Mouse (Mus musculus): ENCODE results near the gene Gars. TPM values are rescaled to one million over a fixed set of nuclear protein-coding genes. Genes with fewer than 3 reads are reported as not detected.

The Gars gene
- polyA plus RNA-seq, 1 experiment from 2014 or later: 90.2 TPM

DNA sequence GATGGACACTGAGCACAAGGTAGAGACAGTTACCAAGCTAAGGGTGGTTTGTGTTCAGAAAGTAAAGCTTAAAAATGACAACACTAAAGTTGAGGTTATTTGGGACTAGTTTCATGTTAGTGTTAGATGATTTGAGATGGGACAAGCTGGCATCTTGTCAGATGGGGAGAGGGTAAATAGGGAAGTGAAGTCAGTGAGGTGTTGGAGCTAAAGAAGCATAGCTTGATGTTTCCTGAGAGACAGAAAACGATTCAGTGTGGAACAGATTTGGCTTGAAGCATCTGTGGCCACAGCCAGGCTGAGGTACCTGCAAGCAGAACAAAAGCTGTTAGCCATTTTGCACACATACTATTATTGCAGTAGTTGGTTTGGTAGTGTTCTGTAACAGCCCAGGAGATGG lies 7.5 kb downstream of the Gars start:
- Histone ChIP-seq H3K36me3 (ENCODE audit: control insufficient read depth, insufficient read depth) (peaks cover 11% of the 10 kb centered on the region), H3K27ac (ENCODE audit: low read length) (no peak overlapping the region), H3K9me3 (replicated peaks; ENCODE audit: control insufficient read depth, low read length) (no peaks in the 10 kb centered on the region), H3K4me2 (ENCODE audit: low read depth, low read length) (no peak overlapping the region), H3K4me3 (ENCODE audit: low read depth, low read length) (no peak overlapping the region), H3K27me3 (ENCODE audit: control insufficient read depth, insufficient read depth, low read depth, low read length) (no peaks in the 10 kb centered on the region), H3K9ac (ENCODE audit: low read depth, low read length) (no peak overlapping the region), H3K4me1 (ENCODE audit: control insufficient read depth, low read depth, low read length) (no peaks in the 10 kb centered on the region; the same call in 1 of the 2 replicates)
- WGBS (ENCODE audit: insufficient replicate concordance): 11% methylated on average over 1 of the region's 1 CpGs
- no peak for ATAC-seq (ENCODE audit: low read depth)

DNA sequence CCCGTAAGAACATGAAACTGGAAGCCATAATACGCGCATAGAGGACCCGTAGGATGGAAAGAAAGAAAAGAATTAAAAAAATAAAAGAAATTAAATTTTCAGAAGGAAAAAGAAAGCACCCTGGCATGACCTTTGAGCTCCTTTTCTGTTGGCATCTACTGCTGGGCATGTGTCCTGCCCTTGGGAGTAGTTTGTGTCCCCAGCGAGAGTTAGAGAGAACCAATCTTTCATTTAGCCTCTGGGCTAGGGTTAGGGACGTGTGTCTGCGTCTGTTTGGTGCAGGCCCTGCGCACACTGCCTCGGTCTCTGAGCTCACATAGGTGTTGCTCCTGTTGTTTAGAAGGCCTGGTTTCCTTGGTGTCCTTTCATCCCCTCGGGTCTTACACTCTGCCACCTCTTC lies 11.4 kb downstream of the Gars start:
- Histone ChIP-seq H3K27ac (ENCODE audit: low read length) (no peak overlapping the region), H3K9me3 (replicated peaks; ENCODE audit: control insufficient read depth, low read length) (no peaks in the 10 kb centered on the region), H3K4me3 (ENCODE audit: low read depth, low read length) (no peak overlapping the region), H3K4me2 (ENCODE audit: low read depth, low read length) (no peak overlapping the region), H3K27me3 (ENCODE audit: control insufficient read depth, insufficient read depth, low read depth, low read length) (no peaks in the 10 kb centered on the region), H3K4me1 (ENCODE audit: control insufficient read depth, low read depth, low read length) (no peaks in the 10 kb centered on the region), H3K36me3 (ENCODE audit: control insufficient read depth, insufficient read depth) (peaks cover 41% of the 10 kb centered on the region), H3K9ac (ENCODE audit: low read depth, low read length) (no peak overlapping the region)
- 89% methylated on average over 10 of the region's 10 CpGs for WGBS (ENCODE audit: insufficient replicate concordance)
- no peak for ATAC-seq (ENCODE audit: low read depth)

DNA sequence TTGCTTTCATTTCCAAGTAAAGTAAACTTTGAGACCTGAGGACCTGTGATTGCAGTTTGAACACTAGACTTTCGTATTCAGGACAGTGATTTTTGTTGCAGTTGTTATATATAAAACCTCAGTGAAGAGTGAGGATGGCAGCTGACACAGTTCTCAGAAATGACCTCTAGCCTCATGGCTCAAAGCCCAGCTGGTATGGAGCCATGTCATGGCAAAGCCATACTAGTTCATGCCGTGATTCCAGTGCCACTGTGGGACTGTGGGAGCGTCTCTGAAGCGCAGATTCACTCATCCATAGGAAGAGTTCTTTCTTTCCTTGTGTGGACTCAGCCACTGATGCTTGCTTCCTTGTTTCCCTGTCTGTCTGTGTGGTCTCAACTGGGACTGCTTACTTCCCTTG lies 16.7 kb downstream of the Gars start:
- Histone ChIP-seq H3K9ac (ENCODE audit: low read depth, low read length) (no peak overlapping the region), H3K4me1 (ENCODE audit: control insufficient read depth, low read depth, low read length) (no peaks in the 10 kb centered on the region), H3K27ac (ENCODE audit: low read length) (no peak overlapping the region), H3K36me3 (ENCODE audit: control insufficient read depth, insufficient read depth) (peaks cover 63% of the 10 kb centered on the region), H3K9me3 (replicated peaks; ENCODE audit: control insufficient read depth, low read length) (no peaks in the 10 kb centered on the region), H3K27me3 (ENCODE audit: control insufficient read depth, insufficient read depth, low read depth, low read length) (no peaks in the 10 kb centered on the region), H3K4me3 (ENCODE audit: low read depth, low read length) (no peak overlapping the region), H3K4me2 (ENCODE audit: low read depth, low read length) (no peak overlapping the region)
- WGBS (ENCODE audit: insufficient replicate concordance): 83% methylated on average over 4 of the region's 4 CpGs
- no peak for ATAC-seq (ENCODE audit: low read depth)

DNA sequence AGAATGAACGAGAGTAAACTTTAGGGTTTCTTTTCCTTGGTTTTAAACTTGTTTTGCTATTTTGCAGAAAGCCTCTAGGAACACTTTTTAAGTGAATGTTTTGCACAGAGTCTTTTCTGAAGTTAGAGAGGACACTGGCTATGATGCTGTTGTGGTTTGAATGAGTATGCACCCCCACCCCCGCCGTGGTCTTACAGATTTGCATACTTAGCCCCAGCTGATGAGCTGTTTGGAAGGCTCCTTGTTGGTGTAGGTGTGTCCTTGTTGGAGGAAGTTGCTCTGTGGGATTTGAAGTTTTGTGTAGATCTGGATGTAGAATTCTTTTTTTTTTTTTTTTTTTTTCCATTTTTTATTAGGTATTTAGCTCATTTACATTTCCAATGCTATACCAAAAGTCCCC lies 19.6 kb downstream of the Gars start:
- peaks cover 60% of the 10 kb centered on the region for H3K36me3 ChIP-seq (ENCODE audit: control insufficient read depth, insufficient read depth)

DNA sequence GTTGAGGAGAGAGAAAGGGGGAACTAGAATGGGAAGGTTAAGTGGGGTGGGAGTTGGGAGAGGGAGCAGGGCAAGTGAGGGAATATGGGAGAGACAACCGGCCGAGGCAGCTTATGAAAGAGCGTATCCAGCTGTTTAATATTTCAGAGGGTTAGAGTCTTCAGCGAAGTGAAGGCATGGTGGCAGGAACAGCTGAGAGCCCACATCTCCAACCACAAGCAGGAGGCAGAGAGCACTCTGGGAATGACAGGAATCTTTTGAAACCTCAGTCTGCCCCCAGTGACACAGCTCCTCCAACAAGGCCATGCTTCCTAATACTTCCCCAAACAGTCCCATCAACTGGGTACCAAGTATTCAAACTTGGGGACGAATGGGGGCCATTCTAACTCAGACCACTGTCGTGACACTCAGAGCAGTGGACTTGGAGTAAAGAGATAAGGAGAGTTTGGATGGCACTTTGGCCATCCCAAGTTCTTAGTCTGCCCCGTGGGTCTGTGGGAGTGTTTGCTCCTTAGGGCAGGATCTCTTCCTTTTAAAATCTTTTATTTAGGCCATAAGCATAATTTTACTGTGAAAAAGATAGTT lies 22.5 kb downstream of the Gars start:
- Histone ChIP-seq H3K9ac (ENCODE audit: low read depth, low read length) (no peak overlapping the region), H3K9me3 (replicated peaks; ENCODE audit: control insufficient read depth, low read length) (no peaks in the 10 kb centered on the region), H3K4me3 (ENCODE audit: low read depth, low read length) (no peak overlapping the region), H3K27ac (ENCODE audit: low read length) (no peak overlapping the region), H3K27me3 (ENCODE audit: control insufficient read depth, insufficient read depth, low read depth, low read length) (no peaks in the 10 kb centered on the region), H3K4me2 (ENCODE audit: low read depth, low read length) (no peak overlapping the region), H3K36me3 (ENCODE audit: control insufficient read depth, insufficient read depth) (peaks cover 48% of the 10 kb centered on the region), H3K4me1 (ENCODE audit: control insufficient read depth, low read depth, low read length) (peaks cover 3% of the 10 kb centered on the region; the same call in 1 of the 2 replicates)
- 85% methylated on average over 7 of the region's 7 CpGs for WGBS (ENCODE audit: insufficient replicate concordance)
- ATAC-seq (ENCODE audit: low read depth): no peak

More for the DNA sequence above, 19.6 kb downstream of the Gars start:
- Histone ChIP-seq H3K27ac (ENCODE audit: low read length) (no peak overlapping the region), H3K4me2 (ENCODE audit: low read depth, low read length) (no peak overlapping the region), H3K9me3 (replicated peaks; ENCODE audit: control insufficient read depth, low read length) (no peaks in the 10 kb centered on the region), H3K4me1 (ENCODE audit: control insufficient read depth, low read depth, low read length) (no peaks in the 10 kb centered on the region), H3K9ac (ENCODE audit: low read depth, low read length) (no peak overlapping the region), H3K27me3 (ENCODE audit: control insufficient read depth, insufficient read depth, low read depth, low read length) (no peaks in the 10 kb centered on the region), H3K4me3 (ENCODE audit: low read depth, low read length) (no peak overlapping the region)
- 79% methylated on average over 3 of the region's 3 CpGs for WGBS (ENCODE audit: insufficient replicate concordance)
- ATAC-seq (ENCODE audit: low read depth): no peak

DNA sequence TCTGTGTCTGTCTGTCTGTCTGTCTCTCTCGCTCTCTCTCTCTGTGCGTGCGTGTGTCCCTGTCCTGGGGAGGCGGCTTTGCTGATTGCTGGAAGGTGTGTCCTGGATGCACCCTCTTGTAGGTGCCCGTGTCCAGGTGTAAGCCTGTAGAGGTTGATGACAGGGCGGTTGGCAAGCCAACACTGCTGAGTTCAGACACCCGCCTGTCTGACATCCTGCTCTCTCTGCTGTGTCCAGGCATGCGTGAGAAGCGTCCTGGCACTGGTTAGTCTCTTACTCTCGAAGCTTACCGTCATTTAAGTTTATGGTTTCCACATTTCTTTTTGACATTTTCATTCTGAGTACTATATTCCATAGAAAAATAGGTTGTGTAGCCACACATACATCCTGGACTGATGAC lies 23.5 kb downstream of the Gars start:
- Histone ChIP-seq H3K36me3 (ENCODE audit: control insufficient read depth, insufficient read depth) (peaks cover 41% of the 10 kb centered on the region), H3K27me3 (ENCODE audit: control insufficient read depth, insufficient read depth, low read depth, low read length) (no peaks in the 10 kb centered on the region)
- WGBS (ENCODE audit: insufficient replicate concordance): 87% methylated on average over 11 of the region's 11 CpGs

DNA sequence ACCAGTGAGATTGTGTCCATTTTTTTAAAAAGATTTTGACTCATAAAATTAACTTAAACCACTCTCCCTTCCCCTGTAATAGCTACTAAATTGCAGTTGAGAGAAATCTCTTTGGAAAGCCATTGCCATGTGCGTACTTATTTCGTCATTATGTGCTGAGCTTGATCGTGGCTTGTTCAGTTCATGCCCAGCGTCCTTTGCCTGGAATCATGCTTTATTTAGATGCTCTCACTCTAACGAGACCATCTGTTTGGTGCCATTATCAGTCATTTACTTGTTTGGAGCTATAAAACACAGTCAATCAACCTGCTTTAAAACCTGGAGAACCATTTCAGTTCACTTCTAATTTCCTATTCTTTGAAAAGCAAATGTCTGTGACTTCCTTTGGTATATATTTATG lies 24.4 kb downstream of the Gars start:
- Histone ChIP-seq H3K4me3 (ENCODE audit: low read depth, low read length) (no peak overlapping the region), H3K9ac (ENCODE audit: low read depth, low read length) (no peak overlapping the region), H3K36me3 (ENCODE audit: control insufficient read depth, insufficient read depth) (peaks cover 35% of the 10 kb centered on the region), H3K9me3 (replicated peaks; ENCODE audit: control insufficient read depth, low read length) (no peaks in the 10 kb centered on the region), H3K4me1 (ENCODE audit: control insufficient read depth, low read depth, low read length) (peaks cover 3% of the 10 kb centered on the region; the same call in 1 of the 2 replicates), H3K27me3 (ENCODE audit: control insufficient read depth, insufficient read depth, low read depth, low read length) (no peaks in the 10 kb centered on the region), H3K27ac (ENCODE audit: low read length) (no peak overlapping the region), H3K4me2 (ENCODE audit: low read depth, low read length) (no peak overlapping the region)
- no peak for ATAC-seq (ENCODE audit: low read depth)
- 76% methylated on average over 5 of the region's 5 CpGs for WGBS (ENCODE audit: insufficient replicate concordance)

More for the DNA sequence above, 23.5 kb downstream of the Gars start:
- H3K4me1 ChIP-seq (ENCODE audit: control insufficient read depth, low read depth, low read length): peaks cover 3% of the 10 kb centered on the region; the same call in 1 of the 2 replicates
- no peak overlapping the region for H3K9ac ChIP-seq (ENCODE audit: low read depth, low read length)
- H3K4me2 ChIP-seq (ENCODE audit: low read depth, low read length): no peak overlapping the region
- H3K27ac ChIP-seq (ENCODE audit: low read length): no peak overlapping the region
- H3K4me3 ChIP-seq (ENCODE audit: low read depth, low read length): no peak overlapping the region
- no peak for ATAC-seq (ENCODE audit: low read depth)
- H3K9me3 ChIP-seq (replicated peaks; ENCODE audit: control insufficient read depth, low read length): no peaks in the 10 kb centered on the region

DNA sequence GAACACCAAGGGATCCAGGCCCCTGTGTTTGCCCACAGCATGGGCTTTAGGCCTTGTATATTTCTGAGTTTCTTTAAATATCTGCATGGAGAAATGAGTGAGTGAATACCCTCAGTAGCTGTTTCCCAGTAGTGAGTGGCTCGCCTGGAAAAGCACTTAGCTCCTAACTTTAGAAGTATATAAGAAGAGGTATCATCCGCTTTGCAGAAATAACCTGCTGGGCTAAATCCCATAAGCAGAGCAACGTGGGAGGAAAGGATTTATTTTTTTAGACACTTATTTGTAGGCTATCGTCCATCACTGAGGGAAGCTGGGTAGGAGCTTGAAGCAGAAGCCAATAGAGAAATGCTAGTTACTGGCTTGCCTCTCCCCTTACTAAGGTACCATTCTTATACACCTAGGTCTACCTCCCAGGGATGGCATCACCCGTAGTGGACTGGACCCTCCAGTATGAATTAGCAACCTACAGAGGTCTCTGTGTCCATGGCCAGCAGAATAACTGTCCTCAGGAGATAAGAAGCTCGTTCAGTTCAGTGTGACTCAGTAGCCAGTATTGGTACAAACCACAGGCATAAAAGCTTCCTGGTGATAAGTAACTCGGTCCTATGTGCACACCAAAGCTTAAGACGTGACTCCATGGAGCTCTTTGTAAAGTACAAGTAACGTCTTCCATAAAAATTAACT lies 26.1 kb downstream of the Gars start:
- Histone ChIP-seq H3K9ac (ENCODE audit: low read depth, low read length) (no peak overlapping the region), H3K9me3 (replicated peaks; ENCODE audit: control insufficient read depth, low read length) (no peaks in the 10 kb centered on the region), H3K4me1 (ENCODE audit: control insufficient read depth, low read depth, low read length) (peaks cover 3% of the 10 kb centered on the region; the same call in 1 of the 2 replicates), H3K27ac (ENCODE audit: low read length) (no peak overlapping the region), H3K27me3 (ENCODE audit: control insufficient read depth, insufficient read depth, low read depth, low read length) (no peaks in the 10 kb centered on the region), H3K4me2 (ENCODE audit: low read depth, low read length) (no peak overlapping the region), H3K4me3 (ENCODE audit: low read depth, low read length) (no peak overlapping the region), H3K36me3 (ENCODE audit: control insufficient read depth, insufficient read depth) (peaks cover 39% of the 10 kb centered on the region)
- 47% methylated on average over 9 of the region's 9 CpGs for WGBS (ENCODE audit: insufficient replicate concordance)
- peak; percentile 61 for ATAC-seq (ENCODE audit: low read depth)

DNA sequence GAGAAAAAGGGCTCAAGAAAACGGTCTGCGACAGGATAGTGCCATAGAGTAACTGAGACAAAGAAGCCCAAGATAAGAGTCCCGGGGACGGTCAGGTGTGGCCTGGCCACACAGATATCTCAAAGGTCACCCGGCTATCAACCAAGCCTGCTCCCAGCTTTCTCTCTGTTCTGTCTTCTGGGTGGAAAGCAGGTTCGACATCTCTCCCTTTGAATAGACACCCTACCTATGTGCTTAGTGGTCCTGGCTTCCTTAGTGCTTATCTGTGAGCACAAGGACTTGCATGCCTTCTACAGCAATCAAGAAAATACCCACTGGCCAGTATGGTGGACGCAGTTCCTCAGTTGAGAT lies 26.6 kb downstream of the Gars start:
- peak; percentile 71 for ATAC-seq (ENCODE audit: low read depth)
- Histone ChIP-seq H3K27me3 (ENCODE audit: control insufficient read depth, insufficient read depth, low read depth, low read length) (no peaks in the 10 kb centered on the region), H3K36me3 (ENCODE audit: control insufficient read depth, insufficient read depth) (peaks cover 39% of the 10 kb centered on the region), H3K9ac (ENCODE audit: low read depth, low read length) (no peak overlapping the region), H3K4me2 (ENCODE audit: low read depth, low read length) (no peak overlapping the region), H3K9me3 (replicated peaks; ENCODE audit: control insufficient read depth, low read length) (no peaks in the 10 kb centered on the region), H3K4me3 (ENCODE audit: low read depth, low read length) (no peak overlapping the region), H3K4me1 (ENCODE audit: control insufficient read depth, low read depth, low read length) (peaks cover 3% of the 10 kb centered on the region; the same call in 1 of the 2 replicates), H3K27ac (ENCODE audit: low read length) (no peak overlapping the region)
- WGBS (ENCODE audit: insufficient replicate concordance): 25% methylated on average over 7 of the region's 7 CpGs

All from liver, embryonic 16.5 days (tissue).